Mouse (Mus musculus): ENCODE measurements around the gene Sept11.

- no peak for TF ChIP-seq CTCF (IDR thresholded peaks at IDR 0.05; ENCODE audit: borderline replicate concordance, insufficient read depth, low read depth, low read length)
- TF ChIP-seq POLR2A (IDR thresholded peaks at IDR 0.05; ENCODE audit: borderline replicate concordance, insufficient read depth, low read length), result no peak
These were observed 15.4 kb upstream of the Sept11 start for GRCm38 (mm10) chr5:93077661-93078323.
